Mouse (Mus musculus): ENCODE data around the gene Cdc37.

DNA sequence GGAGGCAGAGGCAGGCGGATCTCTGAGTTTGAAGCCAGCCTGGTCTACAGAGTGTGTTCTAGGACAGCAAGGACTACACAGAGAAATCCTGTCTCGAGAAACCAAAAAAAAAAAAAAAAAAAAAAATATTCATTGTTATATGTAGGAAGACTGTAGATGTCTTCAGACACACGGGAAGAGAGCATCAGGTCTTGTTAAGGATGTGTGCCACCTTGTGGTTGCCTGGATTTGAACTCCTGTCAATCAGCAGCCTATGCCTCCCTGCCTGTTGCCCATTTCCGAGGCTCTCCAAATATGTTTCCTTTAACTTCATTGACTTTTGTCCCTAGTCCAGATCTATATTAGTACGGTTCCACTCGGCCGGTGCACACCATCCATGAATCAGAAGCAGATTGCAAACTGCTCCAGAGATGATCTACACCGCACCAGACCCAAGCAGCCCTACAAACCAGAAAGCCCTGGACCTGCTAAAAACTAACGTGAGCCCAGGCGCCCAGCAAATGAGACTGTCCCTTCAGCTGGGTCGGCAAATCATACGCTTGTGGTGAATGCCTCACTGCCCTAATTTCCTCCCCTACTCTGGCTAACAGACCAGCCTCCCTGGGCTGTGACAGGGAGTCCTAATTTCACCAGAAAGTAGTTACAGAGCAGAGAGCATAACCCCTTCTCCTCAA, 17.5 kb downstream of the Cdc37 start:
- no peak for TF ChIP-seq CTCF (IDR thresholded peaks at IDR 0.05; ENCODE audit: control insufficient read depth, insufficient read depth, insufficient read length)
- no peak for TF ChIP-seq MAX (IDR thresholded peaks at IDR 0.05)
